Mouse (Mus musculus) kidney, postnatal 10 days (tissue): ENCODE measurements around the gene Tal1.

Experiments used
- DNase-seq: peaks from one replicate; pipeline ENCODE4 v3.0.0; 2021; ENCODE audit warnings: mixed read lengths

The Tal1 gene

DNA sequence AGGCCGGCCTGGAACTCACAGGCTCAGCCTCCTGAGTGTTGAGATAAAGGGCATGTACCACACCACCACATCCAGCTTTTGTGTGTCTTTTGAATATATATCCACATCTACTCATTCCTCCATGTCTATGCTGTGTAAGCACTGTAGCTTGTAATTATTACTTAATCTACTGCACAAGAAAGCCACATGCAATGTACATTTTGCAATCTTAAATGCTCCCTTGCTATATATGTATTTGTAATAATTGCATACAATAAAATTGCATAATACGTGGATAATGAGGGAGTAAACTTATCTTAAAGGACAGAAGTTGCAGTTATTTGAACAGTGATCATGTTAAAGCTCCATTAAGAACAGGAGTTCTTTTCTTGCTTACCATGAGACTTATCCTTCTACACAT lies 64.9 kb downstream of the Tal1 start:
- DNase-seq: no peak
